Mouse (Mus musculus) G1E (cell line): ENCODE results near the gene Syna.

Experiments used
- CTCF ChIP-seq: IDR thresholded peaks from 2 replicates; pipeline ENCODE4 v1.5.1; 2012; ENCODE audit warnings: low read depth, low read length, inconsistent platforms, mixed read lengths
- GATA1 ChIP-seq: IDR thresholded peaks from 2 replicates; pipeline ENCODE4 v1.6.1; 2012; ENCODE audit warnings: borderline replicate concordance, low read length, inconsistent platforms, mixed read lengths
- GATA2 ChIP-seq: IDR thresholded peaks from 2 replicates; pipeline ENCODE4 v1.6.1; 2012; ENCODE audit warnings: low read depth, low read length, inconsistent platforms, borderline replicate concordance
- POLR2AphosphoS5 ChIP-seq: IDR thresholded peaks from 2 replicates; pipeline ENCODE4 v1.6.1; 2012; ENCODE audit warnings: low read depth, low read length, inconsistent platforms; ENCODE audit not compliant: insufficient replicate concordance
- TAL1 ChIP-seq: conservative IDR thresholded peaks from 2 replicates; pipeline ENCODE4 v1.6.1; 2012; ENCODE audit warnings: low read depth, low read length, inconsistent platforms, mixed read lengths

GRCm38 (mm10) chr5:134604376-134604775 lies 44.4 kb upstream of the Syna start:
- no peak for TF ChIP-seq CTCF
- no peak for TF ChIP-seq TAL1
- TF ChIP-seq GATA2: no peak
- no peak for TF ChIP-seq GATA1
- TF ChIP-seq POLR2AphosphoS5: no peak
